Mouse (Mus musculus) embryonic facial prominence, embryonic 14.5 days (tissue): ENCODE measurements around the gene Rnf185. TPM values are rescaled to one million over a fixed set of nuclear protein-coding genes. Genes with fewer than 3 reads are reported as not detected.
A peak's percentile ranks its signal among the peaks of the same experiment; 100 is the strongest.

ENCODE experiments used
- ATAC-seq: fragments of 200-750 bp; cut with Nextera tagmentation; 2 replicates; pipeline ENCODE4 v1.8.0; 2017; ENCODE audit warnings: low read depth, moderate number of reproducible peaks, moderate TSS enrichment
- DNase-seq: peaks from one replicate; pipeline ENCODE4 v3.0.0-alpha.2; 2015; ENCODE audit warnings: low spot score
- H3K27ac ChIP-seq: fragments of 300-500 bp; sonication (generic); replicated peaks from 2 replicates; pipeline ENCODE4 v1.5.1; 2014; ENCODE audit warnings: low read depth, mild to moderate bottlenecking, low read length, moderate library complexity
- H3K27me3 ChIP-seq: fragments of 300-500 bp; sonication (generic); replicated peaks from 2 replicates; pipeline ENCODE4 v1.6.1; 2014; ENCODE audit warnings: low read length; ENCODE audit not compliant: control insufficient read depth, insufficient read depth
- H3K36me3 ChIP-seq: fragments of 300-500 bp; sonication (generic); 2 replicates; pipeline ENCODE4 v1.6.1; 2014; ENCODE audit warnings: low read length, mixed read lengths; ENCODE audit not compliant: control insufficient read depth, insufficient read depth
- H3K4me1 ChIP-seq: fragments of 300-500 bp; sonication (generic); 2 replicates; pipeline ENCODE4 v1.6.1; 2014; ENCODE audit warnings: antibody characterized with exemption, low read length; ENCODE audit not compliant: control insufficient read depth, insufficient read depth
- H3K4me2 ChIP-seq: fragments of 300-500 bp; sonication (generic); 2 replicates; pipeline ENCODE4 v1.6.1; 2014; ENCODE audit warnings: low read depth, mild to moderate bottlenecking, low read length, moderate library complexity, mixed read lengths
- H3K4me3 ChIP-seq: fragments of 300-500 bp; sonication (generic); 2 replicates; pipeline ENCODE4 v1.5.1; 2014; ENCODE audit warnings: low read depth, mild to moderate bottlenecking, low read length
- H3K9ac ChIP-seq: fragments of 300-500 bp; sonication (generic); 2 replicates; pipeline ENCODE4 v1.6.1; 2014; ENCODE audit warnings: low read depth, mild to moderate bottlenecking, low read length, moderate library complexity, mixed read lengths
- H3K9me3 ChIP-seq: fragments of 300-500 bp; sonication (generic); 2 replicates; pipeline ENCODE4 v1.6.1; 2016; ENCODE audit warnings: low read length; ENCODE audit not compliant: control insufficient read depth
- WGBS: fragments of 180-500 bp; shearing (Covaris S2); extraction: QIAGEN DNeasy Blood & Tissue Kit; methylation state at CpG from one replicate; pipeline ENCODE4 v1.1.7; 2014; 5-methylcytosine and 5-hydroxymethylcytosine counted together
- polyA plus RNA-seq: library from polyadenylated mRNA; unstranded; fragments of >200 nt; fragmentation: Nextera tagmentation; extraction: Ambion mirVana; gene quantifications from 2 replicates; pipeline ENCODE4 v1.2.1, GENCODE M21; 2014

The Rnf185 gene
- polyA plus RNA-seq, 1 experiment from 2014 or later = 37.1 TPM

GRCm38 (mm10) chr11:3370928-3371598 lies 81.1 kb downstream of the Rnf185 start:
- no peaks in the 10 kb centered on the region for H3K9me3 ChIP-seq
- 0% methylated on average over 17 of the region's 27 CpGs for WGBS
- peak overlapping the region; percentile 75 for H3K4me2 ChIP-seq
- DNase-seq (peak; percentile 96), ATAC-seq (peak; percentile 93)
- H3K36me3 ChIP-seq = no peaks in the 10 kb centered on the region
- H3K27ac ChIP-seq = peak overlapping the region; percentile 80
- H3K4me1 ChIP-seq = peaks cover 26% of the 10 kb centered on the region
- H3K27me3 ChIP-seq = no peaks in the 10 kb centered on the region
- peak overlapping the region; percentile 69 for H3K9ac ChIP-seq
- H3K4me3 ChIP-seq = peak overlapping the region; percentile 46

- 62% methylated on average over 2 of the region's 2 CpGs for WGBS
- peak overlapping the region; percentile 69; the same call in 1 of the 2 replicates for H3K9ac ChIP-seq
- H3K27ac ChIP-seq = peak overlapping the region; percentile 74
- H3K27me3 ChIP-seq = no peaks in the 10 kb centered on the region
- H3K4me3 ChIP-seq = peak overlapping the region; percentile 46
- DNase-seq (peak; percentile 42), ATAC-seq (no peak)
- no peaks in the 10 kb centered on the region for H3K9me3 ChIP-seq
- H3K4me1 ChIP-seq = peaks cover 25% of the 10 kb centered on the region
- H3K4me2 ChIP-seq = peak overlapping the region; percentile 75
- no peaks in the 10 kb centered on the region for H3K36me3 ChIP-seq
Observed at GRCm38 (mm10) chr11:3370162-3370561, 82.0 kb downstream of the Rnf185 start.

DNA sequence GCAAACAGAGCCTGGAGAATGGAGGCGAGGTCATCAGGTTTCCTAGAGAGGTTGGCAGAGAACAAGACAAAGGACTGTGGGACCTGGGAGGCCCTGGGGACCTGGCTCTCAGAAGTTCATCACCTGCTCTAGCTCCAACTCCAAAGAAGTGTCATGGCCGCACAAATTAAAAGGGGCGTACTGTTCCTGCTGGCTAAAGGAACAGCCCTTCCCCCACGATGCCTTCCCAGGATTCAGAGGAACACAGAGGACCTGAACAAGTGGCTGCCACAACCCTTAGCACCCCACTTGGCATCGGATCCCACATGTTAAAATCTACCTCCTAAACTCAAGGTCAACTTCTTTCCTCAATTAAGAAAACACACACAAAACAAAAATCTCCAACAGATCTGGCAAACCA lies 82.7 kb downstream of the Rnf185 start:
- Histone ChIP-seq H3K9me3 (no peaks in the 10 kb centered on the region), H3K4me3 (peak overlapping the region; percentile 46; the same call in 1 of the 2 replicates), H3K27me3 (no peaks in the 10 kb centered on the region), H3K9ac (0 out of 2 replicates have a peak overlapping the region, but pooled peaks have one; percentile 2), H3K4me1 (peaks cover 18% of the 10 kb centered on the region), H3K4me2 (peak overlapping the region; percentile 75), H3K27ac (peak overlapping the region; percentile 45; the same call in 1 of the 2 replicates), H3K36me3 (no peaks in the 10 kb centered on the region)
- 80% methylated on average over 5 of the region's 5 CpGs for WGBS
- no peak for ATAC-seq
- no peak for DNase-seq

- H3K27me3 ChIP-seq = no peaks in the 10 kb centered on the region
- H3K4me2 ChIP-seq = peak overlapping the region; percentile 75
- 48% methylated on average over 7 of the region's 7 CpGs for WGBS
- 0 out of 2 replicates have a peak overlapping the region, but pooled peaks have one; percentile 2 for H3K9ac ChIP-seq
- peaks cover 13% of the 10 kb centered on the region for H3K4me1 ChIP-seq
- H3K9me3 ChIP-seq = no peaks in the 10 kb centered on the region
- H3K27ac ChIP-seq = 0 out of 2 replicates have a peak overlapping the region, but pooled peaks have one; percentile 45
- no peak overlapping the region; the same call in 1 of the 2 replicates for H3K4me3 ChIP-seq
- DNase-seq (no peak), ATAC-seq (no peak)
- H3K36me3 ChIP-seq = no peaks in the 10 kb centered on the region
Observed at GRCm38 (mm10) chr11:3368983-3369382, 83.2 kb downstream of the Rnf185 start.

DNA sequence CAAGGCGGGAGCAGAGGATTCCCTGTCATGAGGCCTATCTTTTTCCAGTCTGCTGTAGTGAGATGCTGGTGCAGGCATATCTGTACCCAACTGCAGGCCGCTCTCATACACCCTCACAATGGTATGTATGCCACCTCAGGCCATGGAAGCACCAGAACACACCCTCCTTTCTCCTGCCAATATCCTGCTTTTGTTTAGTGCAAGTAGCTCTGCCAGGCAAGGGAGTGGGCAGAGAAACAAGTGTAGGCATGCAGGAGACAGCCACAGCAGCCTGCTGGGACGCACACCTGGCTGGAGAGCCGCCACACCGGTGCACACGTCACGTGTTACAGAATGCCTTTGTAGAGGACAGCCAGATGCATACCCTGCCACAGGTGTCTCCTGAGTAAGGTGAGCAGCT lies 85.8 kb downstream of the Rnf185 start:
- ATAC-seq (peak; percentile 31; the same call in 1 of the 2 replicates), DNase-seq (peak; percentile 72)
- Histone ChIP-seq H3K9ac (no peak overlapping the region), H3K9me3 (no peaks in the 10 kb centered on the region), H3K4me2 (no peak overlapping the region; the same call in 1 of the 2 replicates), H3K4me1 (no peaks in the 10 kb centered on the region), H3K27ac (0 out of 2 replicates have a peak overlapping the region, but pooled peaks have one; percentile 0), H3K4me3 (no peak overlapping the region), H3K36me3 (no peaks in the 10 kb centered on the region), H3K27me3 (no peaks in the 10 kb centered on the region)
- 89% methylated on average over 7 of the region's 7 CpGs for WGBS

Other genes starting within 250 kb of the Rnf185 start
- 38.8 and 44.6 TPM in 2 replicates for gene Eif4enif1, start 250.0 kb downstream of the Rnf185 start, polyA plus RNA-seq
- 177 and 190 TPM in 2 replicates for gene Drg1, start 185.9 kb downstream of the Rnf185 start, polyA plus RNA-seq
- 35.3 and 41.0 TPM in 2 replicates for gene Patz1, start 163.5 kb downstream of the Rnf185 start, polyA plus RNA-seq
- 14.4 and 16.2 TPM in 2 replicates for gene Pik3ip1, start 122.0 kb downstream of the Rnf185 start, polyA plus RNA-seq
- 63.8 and 74.8 TPM in 2 replicates for gene Limk2, start 43.2 kb downstream of the Rnf185 start, polyA plus RNA-seq
- 0.36 and 0.41 TPM in 2 replicates for gene Pla2g3, start 35.9 kb upstream of the Rnf185 start, polyA plus RNA-seq
- gene Inpp5j, start 52.5 kb upstream of the Rnf185 start, polyA plus RNA-seq = 0.81 and 1.0 TPM in 2 replicates
- 204 and 215 TPM in 2 replicates for gene Selenom, start 62.3 kb upstream of the Rnf185 start, polyA plus RNA-seq
- gene Smtn, start 88.2 kb upstream of the Rnf185 start, polyA plus RNA-seq = 100 and 116 TPM in 2 replicates
- gene Morc2a, start 196.8 kb upstream of the Rnf185 start, polyA plus RNA-seq = 20.9 and 24.5 TPM in 2 replicates